Mouse (Mus musculus) CD8-positive naive resting alpha-beta T cell, adult 57 days (primary cell): Measurements from ENCODE around the gene Rars2. TPM values are rescaled to one million over a fixed set of nuclear protein-coding genes. Genes with fewer than 3 reads are reported as not detected.

Experiments
- total RNA-seq: library from RNA; stranded (reverse); gene quantifications from one replicate; pipeline ENCODE4 v1.2.4, GENCODE M21; 2023

Gene Rars2
- total RNA-seq = 19.9 TPM

DNA sequence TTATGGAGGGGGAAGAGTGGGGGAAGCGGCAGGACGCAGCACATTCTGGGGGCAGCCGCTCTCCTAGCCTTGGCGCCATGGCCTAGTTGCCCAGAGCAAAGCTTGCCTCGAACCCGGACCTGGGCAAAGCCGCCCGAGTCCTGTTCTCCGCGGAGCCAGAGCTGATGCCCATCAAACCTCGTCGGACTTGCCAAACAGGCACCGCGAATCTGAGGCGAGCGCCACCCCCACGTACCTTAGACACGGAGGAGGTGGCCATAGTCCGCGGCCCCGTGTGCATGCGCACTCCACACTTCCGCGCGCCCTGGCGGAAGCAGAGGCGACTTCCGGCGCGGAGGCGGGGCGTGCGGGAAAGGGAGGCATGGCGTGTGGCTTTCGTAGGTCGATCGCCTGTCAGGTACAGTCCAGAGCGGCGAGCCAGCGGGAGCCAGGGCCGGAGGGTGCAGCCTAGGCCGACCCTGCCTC, at the start of gene Rars2, which contains the start of gene Orc3:
Gene Rars2, plus strand, starts transcription at position 328 of the 465 bp plus-strand sequence.
Gene Orc3, minus strand, starts transcription at position 315 of the 465 bp plus-strand sequence.

GRCm38 (mm10) chr4:34686874-34687567, 72.3 kb downstream of the Rars2 start, which contains the start of gene Slc35a1:
TSS of gene Slc35a1 (minus strand) at chr4:34687438.

Other genes with a start within 250 kb of the Rars2 start
- 63.0 TPM for gene Akirin2, start 64.0 kb upstream of the Rars2 start, total RNA-seq
- 112 TPM for gene Orc3, start within 50 bp of the Rars2 start, total RNA-seq
- gene Slc35a1, start 72.5 kb downstream of the Rars2 start, total RNA-seq = 16.1 TPM
- gene Cfap206, start 115.2 kb downstream of the Rars2 start, total RNA-seq = not detected
- gene Gm136, start 141.3 kb downstream of the Rars2 start, total RNA-seq = not detected
- 14.9 TPM for gene Smim8, start 163.5 kb downstream of the Rars2 start, total RNA-seq